Mouse (Mus musculus) lung, embryonic 16.5 days (tissue): ENCODE results near the gene Trim11. TPM values are rescaled to one million over a fixed set of nuclear protein-coding genes. Genes with fewer than 3 reads are reported as not detected.

Experiments
- microRNA-seq: library from miRNA; unstranded; fragments of <30 nt; microRNA quantifications from one replicate; pipeline ENCODE4, GENCODE M21; 2016
- polyA plus RNA-seq: library from polyadenylated mRNA; unstranded; fragments of >200 nt; fragmentation: Nextera tagmentation; extraction: Ambion mirVana; gene quantifications from 2 replicates; pipeline ENCODE4 v1.2.1, GENCODE M21; 2015

The Trim11 gene
- polyA plus RNA-seq, 1 experiment from 2014 or later, result 23.2 TPM

Small RNAs within 50 kb of the gene (microRNA-seq; reads per million reads assigned to microRNA genes)
- gene Gm44313, result not detected

Other genes starting within 250 kb of the Trim11 start
- gene Olfr317, start 238.9 kb upstream of the Trim11 start, polyA plus RNA-seq, result not detected in 2 replicates
- gene Olfr316, start 225.4 kb upstream of the Trim11 start, polyA plus RNA-seq, result not detected in 2 replicates
- gene Olfr315, start 204.9 kb upstream of the Trim11 start, polyA plus RNA-seq, result not detected in 2 replicates
- gene Olfr314, start 195.1 kb upstream of the Trim11 start, polyA plus RNA-seq, result not detected in 2 replicates
- 11.9 and 15.8 TPM in 2 replicates for gene Fam183b, start 176.1 kb upstream of the Trim11 start, polyA plus RNA-seq
- gene Olfr313, start 163.1 kb upstream of the Trim11 start, polyA plus RNA-seq, result not detected in 2 replicates
- 0.08 TPM in 1 of 2 replicates, not detected in the other for gene Olfr312, start 148.9 kb upstream of the Trim11 start, polyA plus RNA-seq
- gene Olfr311, start 138.8 kb upstream of the Trim11 start, polyA plus RNA-seq, result not detected in 2 replicates
- gene Gm12258, start 130.9 kb upstream of the Trim11 start, polyA plus RNA-seq, result 8.0 and 9.0 TPM in 2 replicates
- 6.9 and 7.1 TPM in 2 replicates for gene 2810021J22Rik, start 110.9 kb upstream of the Trim11 start, polyA plus RNA-seq
- 4.7 and 6.2 TPM in 2 replicates for gene Zfp39, start 73.9 kb upstream of the Trim11 start, polyA plus RNA-seq
- gene Btnl10, start 60.2 kb upstream of the Trim11 start, polyA plus RNA-seq, result 0.08 and 0.38 TPM in 2 replicates
- 150 and 161 TPM in 2 replicates for gene Rnf187, start 39.2 kb upstream of the Trim11 start, polyA plus RNA-seq
- gene Hist3h2ba, start 29.2 kb upstream of the Trim11 start, polyA plus RNA-seq, result 24.0 and 28.3 TPM in 2 replicates
- 21.8 and 23.3 TPM in 2 replicates for gene Hist3h2a, start 23.4 kb upstream of the Trim11 start, polyA plus RNA-seq
- gene Trim17, start 23.4 kb upstream of the Trim11 start, polyA plus RNA-seq, result 0.41 and 0.65 TPM in 2 replicates
- gene Obscn, start 158.3 kb downstream of the Trim11 start, polyA plus RNA-seq, result 1.9 and 3.0 TPM in 2 replicates
- gene Iba57, start 185.6 kb downstream of the Trim11 start, polyA plus RNA-seq, result 4.6 and 4.8 TPM in 2 replicates
- 0.31 and 0.50 TPM in 2 replicates for gene Gjc2, start 205.1 kb downstream of the Trim11 start, polyA plus RNA-seq
- gene Guk1, start 214.1 kb downstream of the Trim11 start, polyA plus RNA-seq, result 127 and 129 TPM in 2 replicates
- 83.1 and 84.8 TPM in 2 replicates for gene Mrpl55, start 224.4 kb downstream of the Trim11 start, polyA plus RNA-seq
- gene 2310033P09Rik, start 230.2 kb downstream of the Trim11 start, polyA plus RNA-seq, result 35.2 and 37.0 TPM in 2 replicates